Mouse (Mus musculus) ES-E14 (cell line): ENCODE data around the gene Arhgap21.
"Not testable (repeated sequence)": the region's sequence is repeated elsewhere in the genome, so short reads cannot be mapped to it uniquely, and the experiment has no call there.

ENCODE experiments used
- MAFK ChIP-seq: IDR thresholded peaks from 2 replicates; pipeline ENCODE4 v1.6.1; 2014; ENCODE audit warnings: mild to moderate bottlenecking, low read depth, low read length, inconsistent platforms; ENCODE audit not compliant: insufficient read depth
- ZNF384 ChIP-seq: IDR thresholded peaks from 2 replicates; pipeline ENCODE4 v1.6.1; 2012; ENCODE audit warnings: low read depth, low read length, inconsistent platforms

GRCm38 (mm10) chr2:20931761-20932160, 36.9 kb downstream of the Arhgap21 start:
- not testable (repeated sequence) for TF ChIP-seq MAFK
- TF ChIP-seq ZNF384, result peak; percentile 89
